Mouse (Mus musculus) ES-E14 (cell line): ENCODE data around the gene Wnt3a.

Experiments used
- CHD2 ChIP-seq: IDR thresholded peaks from 2 replicates; pipeline ENCODE4 v1.6.1; 2014; ENCODE audit warnings: mild to moderate bottlenecking, low read depth, low read length, inconsistent platforms
- MAFK ChIP-seq: IDR thresholded peaks from 2 replicates; pipeline ENCODE4 v1.6.1; 2014; ENCODE audit warnings: mild to moderate bottlenecking, low read depth, low read length, inconsistent platforms; ENCODE audit not compliant: insufficient read depth
- ZC3H11A ChIP-seq: IDR thresholded peaks from 2 replicates; pipeline ENCODE4 v1.6.1; 2012; ENCODE audit warnings: low read depth, mild to moderate bottlenecking, inconsistent platforms, low read length, borderline replicate concordance

DNA sequence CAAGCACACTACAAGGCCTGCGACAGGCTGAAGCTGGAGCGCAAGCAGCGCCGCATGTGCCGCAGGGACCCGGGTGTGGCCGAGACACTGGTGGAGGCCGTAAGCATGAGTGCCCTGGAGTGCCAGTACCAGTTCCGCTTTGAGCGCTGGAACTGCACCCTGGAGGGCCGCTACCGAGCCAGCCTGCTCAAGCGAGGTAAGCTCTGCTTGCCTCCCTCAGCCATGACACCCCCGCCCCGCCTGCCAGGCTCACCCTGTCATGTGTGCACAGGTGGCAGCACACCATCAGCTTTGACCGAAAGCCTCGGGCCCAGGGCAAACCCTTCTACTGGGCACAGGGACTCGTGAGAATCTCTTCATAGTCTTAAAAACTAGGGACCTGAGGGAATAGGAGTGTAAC, 37.1 kb upstream of the Wnt3a start:
- TF ChIP-seq ZC3H11A: no peak
- no peak for TF ChIP-seq CHD2
- no peak for TF ChIP-seq MAFK
